Mouse (Mus musculus) limb, embryonic 11.5 days (tissue): ENCODE results near the gene Dctn1. TPM values are rescaled to one million over a fixed set of nuclear protein-coding genes. Genes with fewer than 3 reads are reported as not detected.

ENCODE experiments used
- ATAC-seq: fragments of 200-750 bp; cut with Nextera tagmentation; 2 replicates; pipeline ENCODE4 v1.8.0; 2017; ENCODE audit warnings: low read depth; ENCODE audit not compliant: insufficient number of reproducible peaks, low FRiP score, low TSS enrichment
- DNase-seq: peaks from one replicate; pipeline ENCODE4 v3.0.0-alpha.2; 2015; ENCODE audit warnings: low spot score
- H3K27ac ChIP-seq: fragments of 300-500 bp; sonication (generic); replicated peaks from 2 replicates; pipeline ENCODE4 v1.5.1; 2014; ENCODE audit warnings: low read depth, mild to moderate bottlenecking, low read length
- H3K27me3 ChIP-seq: fragments of 300-500 bp; sonication (generic); 2 replicates; pipeline ENCODE4 v1.6.1; 2014; ENCODE audit warnings: mild to moderate bottlenecking, low read length, mixed read lengths; ENCODE audit not compliant: control insufficient read depth, insufficient read depth
- H3K36me3 ChIP-seq: fragments of 300-500 bp; sonication (generic); 2 replicates; pipeline ENCODE4 v1.6.1; 2014; ENCODE audit warnings: mild to moderate bottlenecking, low read length, moderate library complexity, mixed read lengths; ENCODE audit not compliant: control insufficient read depth, insufficient read depth
- H3K4me1 ChIP-seq: fragments of 300-500 bp; sonication (generic); 2 replicates; pipeline ENCODE4 v1.6.1; 2014; ENCODE audit warnings: low read length, mixed read lengths; ENCODE audit not compliant: control insufficient read depth, insufficient read depth
- H3K4me2 ChIP-seq: fragments of 300-500 bp; sonication (generic); 2 replicates; pipeline ENCODE4 v1.6.1; 2014; ENCODE audit warnings: low read depth, mild to moderate bottlenecking, moderate library complexity; ENCODE audit not compliant: severe bottlenecking
- H3K4me3 ChIP-seq: fragments of 300-500 bp; sonication (generic); 2 replicates; pipeline ENCODE4 v1.5.1; 2014; ENCODE audit warnings: low read depth, low read length
- H3K9ac ChIP-seq: fragments of 300-500 bp; sonication (generic); 2 replicates; pipeline ENCODE4 v1.6.1; 2014; ENCODE audit warnings: mild to moderate bottlenecking, low read length
- H3K9me3 ChIP-seq: fragments of 300-500 bp; sonication (generic); 2 replicates; pipeline ENCODE4 v1.6.1; 2016; ENCODE audit warnings: low read length; ENCODE audit not compliant: control insufficient read depth
- WGBS: fragments of 180-500 bp; shearing (Covaris S2); extraction: QIAGEN DNeasy Blood & Tissue Kit; methylation state at CpG from one replicate; pipeline ENCODE4 v1.1.7; 2014; 5-methylcytosine and 5-hydroxymethylcytosine counted together
- polyA plus RNA-seq: library from polyadenylated mRNA; unstranded; fragments of >200 nt; fragmentation: Nextera tagmentation; extraction: Ambion mirVana; gene quantifications from 2 replicates; pipeline ENCODE4 v1.2.1, GENCODE M21; 2014

The Dctn1 gene
- polyA plus RNA-seq, 1 experiment from 2014 or later = 70.4 TPM

GRCm38 (mm10) chr6:83140044-83140443 lies 25.7 kb upstream of the Dctn1 start:
- WGBS = 95% methylated on average over 8 of the region's 8 CpGs
- peaks cover 42% of the 10 kb centered on the region for H3K4me1 ChIP-seq
- no peaks in the 10 kb centered on the region for H3K27me3 ChIP-seq
- H3K4me2 ChIP-seq = no peak overlapping the region
- DNase-seq = no peak
- H3K9me3 ChIP-seq = no peaks in the 10 kb centered on the region
- no peak overlapping the region for H3K27ac ChIP-seq
- no peak for ATAC-seq
- H3K9ac ChIP-seq = no peak overlapping the region
- H3K36me3 ChIP-seq = no peaks in the 10 kb centered on the region
- no peak overlapping the region for H3K4me3 ChIP-seq

GRCm38 (mm10) chr6:83141636-83142035 lies 24.1 kb upstream of the Dctn1 start:
- Histone ChIP-seq H3K36me3 (no peaks in the 10 kb centered on the region), H3K9me3 (no peaks in the 10 kb centered on the region), H3K9ac (peak overlapping the region; percentile 70), H3K4me3 (no peak overlapping the region; the same call in 1 of the 2 replicates), H3K4me1 (peaks cover 34% of the 10 kb centered on the region), H3K4me2 (peak overlapping the region; percentile 72), H3K27me3 (no peaks in the 10 kb centered on the region), H3K27ac (no peak overlapping the region)
- ATAC-seq (no peak), DNase-seq (no peak)
- 41% methylated on average over 4 of the region's 4 CpGs for WGBS

- Histone ChIP-seq H3K9ac (peak overlapping the region; percentile 70), H3K4me1 (peaks cover 34% of the 10 kb centered on the region), H3K9me3 (no peaks in the 10 kb centered on the region), H3K27ac (no peak overlapping the region; the same call in 1 of the 2 replicates), H3K36me3 (peaks cover 4% of the 10 kb centered on the region; the same call in 1 of the 2 replicates), H3K4me2 (peak overlapping the region; percentile 72), H3K4me3 (peak overlapping the region; percentile 26), H3K27me3 (no peaks in the 10 kb centered on the region)
- 2% methylated on average over 41 of the region's 41 CpGs for WGBS
- ATAC-seq = no peak
- peak; percentile 49 for DNase-seq
Measured at GRCm38 (mm10) chr6:83142211-83142731, 23.4 kb upstream of the Dctn1 start.

GRCm38 (mm10) chr6:83142886-83143285 lies 22.8 kb upstream of the Dctn1 start:
- DNase-seq (no peak), ATAC-seq (no peak)
- Histone ChIP-seq H3K4me2 (peak overlapping the region; percentile 15; the same call in 1 of the 2 replicates), H3K9me3 (no peaks in the 10 kb centered on the region), H3K27ac (no peak overlapping the region), H3K4me3 (no peak overlapping the region), H3K4me1 (peaks cover 34% of the 10 kb centered on the region), H3K27me3 (no peaks in the 10 kb centered on the region), H3K9ac (no peak overlapping the region), H3K36me3 (peaks cover 11% of the 10 kb centered on the region; the same call in 1 of the 2 replicates)
- 41% methylated on average over 11 of the region's 11 CpGs for WGBS

- Histone ChIP-seq H3K9me3 (no peaks in the 10 kb centered on the region), H3K36me3 (peaks cover 12% of the 10 kb centered on the region; the same call in 1 of the 2 replicates), H3K9ac (no peak overlapping the region), H3K27ac (no peak overlapping the region), H3K4me1 (peaks cover 19% of the 10 kb centered on the region), H3K27me3 (no peaks in the 10 kb centered on the region), H3K4me2 (no peak overlapping the region), H3K4me3 (no peak overlapping the region)
- ATAC-seq (no peak), DNase-seq (no peak)
- WGBS = 82% methylated on average over 2 of the region's 2 CpGs
Measured at GRCm38 (mm10) chr6:83145209-83145608, 20.5 kb upstream of the Dctn1 start.

DNA sequence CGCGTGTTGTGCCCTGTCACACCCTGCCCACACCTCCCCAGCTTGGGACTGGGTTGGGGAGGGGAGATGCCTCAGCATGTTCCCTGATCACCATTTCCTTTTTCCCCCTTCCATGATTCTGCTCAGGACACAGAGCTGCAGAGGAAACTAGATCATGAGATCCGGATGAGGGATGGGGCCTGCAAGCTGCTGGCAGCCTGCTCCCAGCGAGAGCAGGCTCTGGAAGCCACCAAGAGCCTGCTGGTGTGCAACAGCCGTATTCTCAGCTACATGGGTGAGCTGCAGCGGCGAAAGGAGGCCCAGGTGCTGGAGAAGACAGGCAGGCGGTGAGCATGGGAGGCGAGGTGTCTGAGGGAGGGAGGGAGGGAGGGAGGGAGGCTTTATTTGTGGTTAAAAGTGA lies 19.9 kb upstream of the Dctn1 start:
- H3K4me2 ChIP-seq = no peak overlapping the region
- ATAC-seq (no peak), DNase-seq (no peak)
- peaks cover 19% of the 10 kb centered on the region for H3K4me1 ChIP-seq
- no peaks in the 10 kb centered on the region for H3K9me3 ChIP-seq
- H3K36me3 ChIP-seq = peaks cover 12% of the 10 kb centered on the region; the same call in 1 of the 2 replicates
- no peak overlapping the region; the same call in 1 of the 2 replicates for H3K27ac ChIP-seq
- H3K4me3 ChIP-seq = no peak overlapping the region
- H3K27me3 ChIP-seq = no peaks in the 10 kb centered on the region
- 52% methylated on average over 9 of the region's 9 CpGs for WGBS
- no peak overlapping the region for H3K9ac ChIP-seq

DNA sequence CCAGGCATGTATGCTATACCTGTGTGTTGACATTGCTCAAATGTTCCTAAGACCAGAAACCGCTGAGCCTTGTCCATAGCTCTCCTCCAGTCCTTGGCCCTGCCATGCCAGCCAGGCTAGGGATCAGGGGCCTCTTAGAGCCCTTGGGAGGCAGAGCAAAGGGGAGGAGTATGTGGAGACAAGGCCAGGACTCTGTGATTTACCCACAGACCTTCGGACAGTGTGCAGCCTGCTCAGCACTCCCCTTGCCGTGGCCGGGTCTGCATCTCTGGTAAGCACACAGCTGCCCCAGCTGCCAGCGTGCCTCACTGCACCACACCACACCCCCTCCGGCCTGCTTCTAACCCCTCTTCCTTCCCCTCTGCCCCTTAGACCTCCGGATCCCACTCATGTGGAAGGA lies 18.4 kb upstream of the Dctn1 start:
- Histone ChIP-seq H3K36me3 (peaks cover 14% of the 10 kb centered on the region; the same call in 1 of the 2 replicates), H3K4me1 (peaks cover 8% of the 10 kb centered on the region), H3K27ac (no peak overlapping the region), H3K4me2 (no peak overlapping the region), H3K4me3 (no peak overlapping the region), H3K27me3 (no peaks in the 10 kb centered on the region), H3K9me3 (no peaks in the 10 kb centered on the region), H3K9ac (no peak overlapping the region)
- WGBS = 67% methylated on average over 7 of the region's 7 CpGs
- DNase-seq (peak; percentile 20), ATAC-seq (no peak)

DNA sequence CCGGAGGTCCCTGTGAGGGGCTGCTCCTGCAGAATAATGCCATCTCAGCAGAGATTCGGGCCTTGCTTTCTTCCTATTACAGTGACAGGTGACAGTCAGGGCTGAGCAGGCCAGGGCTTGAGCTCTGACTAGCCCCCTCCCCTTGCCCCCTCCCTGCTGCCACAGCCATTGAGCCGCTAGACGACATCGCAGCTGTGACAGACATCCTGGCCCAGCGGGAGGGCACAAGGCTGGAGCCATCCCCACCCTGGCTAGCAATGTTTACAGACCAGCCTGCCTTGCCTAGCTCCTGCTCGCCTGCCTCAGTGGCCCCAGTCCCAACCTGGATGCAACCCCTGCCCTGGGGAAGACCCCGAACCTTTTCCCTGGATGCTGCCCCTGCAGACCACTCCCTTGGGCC lies 14.0 kb upstream of the Dctn1 start:
- DNase-seq = no peak
- Histone ChIP-seq H3K9me3 (no peaks in the 10 kb centered on the region), H3K27ac (no peak overlapping the region), H3K9ac (no peak overlapping the region), H3K36me3 (peaks cover 13% of the 10 kb centered on the region; the same call in 1 of the 2 replicates), H3K27me3 (no peaks in the 10 kb centered on the region), H3K4me1 (peaks cover 7% of the 10 kb centered on the region; the same call in 1 of the 2 replicates), H3K4me3 (no peak overlapping the region), H3K4me2 (no peak overlapping the region)
- no peak for ATAC-seq
- WGBS = 32% methylated on average over 8 of the region's 8 CpGs

DNA sequence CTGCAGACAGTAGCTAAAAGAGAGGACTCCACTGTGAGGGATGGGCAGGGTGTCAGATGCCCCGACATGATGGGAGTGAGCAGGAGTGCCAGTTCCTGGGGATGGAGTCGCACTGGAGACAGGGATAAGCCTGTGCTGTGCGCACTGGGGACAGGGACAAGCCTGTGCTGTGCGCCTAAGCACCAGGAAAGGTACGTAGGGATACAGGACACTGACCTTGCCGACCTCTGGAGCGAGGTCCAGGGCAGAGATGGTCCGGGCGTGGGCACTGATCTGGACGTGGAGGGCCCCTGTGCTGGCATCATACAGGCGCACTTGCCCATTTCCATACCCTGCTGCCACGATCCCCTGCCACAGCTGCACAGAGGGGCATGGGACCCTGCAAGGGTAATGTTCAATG lies 12.7 kb upstream of the Dctn1 start:
- Histone ChIP-seq H3K4me1 (peaks cover 7% of the 10 kb centered on the region; the same call in 1 of the 2 replicates), H3K9ac (no peak overlapping the region), H3K27me3 (no peaks in the 10 kb centered on the region), H3K36me3 (peaks cover 2% of the 10 kb centered on the region; the same call in 1 of the 2 replicates), H3K9me3 (no peaks in the 10 kb centered on the region), H3K4me3 (no peak overlapping the region), H3K27ac (no peak overlapping the region), H3K4me2 (no peak overlapping the region)
- 85% methylated on average over 12 of the region's 12 CpGs for WGBS
- DNase-seq (peak; percentile 25), ATAC-seq (no peak)
